Mouse (Mus musculus) MN1 (cell line): ENCODE results near the gene Arrdc5.

ENCODE experiments used
- DNase-seq: peaks from one replicate; pipeline ENCODE4 v3.0.0-alpha.2; 2016; ENCODE audit warnings: low spot score

The Arrdc5 gene

GRCm38 (mm10) chr17:56303160-56303846 is 3.2 kb upstream of the Arrdc5 start, which contains the start of gene Uhrf1:
TSS of gene Uhrf1 (plus strand) at chr17:56303321.
- peak; percentile 87 for DNase-seq

GRCm38 (mm10) chr17:56302363-56302996 is 2.4 kb upstream of the Arrdc5 start:
- peak; percentile 80 for DNase-seq

- DNase-seq, result no peak
Observed at GRCm38 (mm10) chr17:56298238-56298637, 1.8 kb downstream of the Arrdc5 start.

- DNase-seq, result no peak
Observed at GRCm38 (mm10) chr17:56296201-56296600, 3.9 kb downstream of the Arrdc5 start.

GRCm38 (mm10) chr17:56294241-56294640 is 5.8 kb downstream of the Arrdc5 start:
- no peak for DNase-seq

GRCm38 (mm10) chr17:56293291-56293690 is 6.8 kb downstream of the Arrdc5 start:
- DNase-seq, result no peak

GRCm38 (mm10) chr17:56292531-56293222 is 7.4 kb downstream of the Arrdc5 start, which contains the start of gene Plin3:
TSS of gene Plin3 (minus strand) at chr17:56292873.
- no peak for DNase-seq

GRCm38 (mm10) chr17:56291826-56292475 is 8.1 kb downstream of the Arrdc5 start:
- DNase-seq, result no peak

- peak; percentile 97 for DNase-seq
Observed at GRCm38 (mm10) chr17:56291171-56291511, 8.9 kb downstream of the Arrdc5 start.

GRCm38 (mm10) chr17:56290388-56291170 is 9.5 kb downstream of the Arrdc5 start:
- DNase-seq, result peak; percentile 97

- DNase-seq, result peak; percentile 47
Observed at GRCm38 (mm10) chr17:56289371-56290331, 10.4 kb downstream of the Arrdc5 start.

GRCm38 (mm10) chr17:56288866-56289265 is 11.2 kb downstream of the Arrdc5 start:
- no peak for DNase-seq

GRCm38 (mm10) chr17:56287830-56288229 is 12.3 kb downstream of the Arrdc5 start:
- peak; percentile 75 for DNase-seq

- no peak for DNase-seq
Observed at GRCm38 (mm10) chr17:56285995-56286394, 14.1 kb downstream of the Arrdc5 start.

GRCm38 (mm10) chr17:56283316-56283715 is 16.8 kb downstream of the Arrdc5 start:
- DNase-seq, result no peak

GRCm38 (mm10) chr17:56282802-56283201 is 17.3 kb downstream of the Arrdc5 start:
- DNase-seq, result no peak

- no peak for DNase-seq
Observed at GRCm38 (mm10) chr17:56281193-56281592, 18.9 kb downstream of the Arrdc5 start.

GRCm38 (mm10) chr17:56279481-56280155 is 20.5 kb downstream of the Arrdc5 start:
- DNase-seq, result no peak

GRCm38 (mm10) chr17:56278340-56278739 is 21.7 kb downstream of the Arrdc5 start:
- no peak for DNase-seq

GRCm38 (mm10) chr17:56277567-56277893 is 22.6 kb downstream of the Arrdc5 start:
- no peak for DNase-seq
